Mouse (Mus musculus) B cell, adult 67 days (primary cell): ENCODE results near the gene Bace1. TPM values are rescaled to one million over a fixed set of nuclear protein-coding genes. Genes with fewer than 3 reads are reported as not detected.

ENCODE experiments used
- total RNA-seq, 2 experiments: library from RNA; stranded (reverse); gene quantifications; 4 replicates each; pipeline ENCODE4 v1.2.4; 2023

The Bace1 gene
- not detected for total RNA-seq

GRCm38 (mm10) chr9:45838434-45839138 lies at the start of gene Bace1:
Gene Bace1 (plus strand): TSS chr9:45838580.

DNA sequence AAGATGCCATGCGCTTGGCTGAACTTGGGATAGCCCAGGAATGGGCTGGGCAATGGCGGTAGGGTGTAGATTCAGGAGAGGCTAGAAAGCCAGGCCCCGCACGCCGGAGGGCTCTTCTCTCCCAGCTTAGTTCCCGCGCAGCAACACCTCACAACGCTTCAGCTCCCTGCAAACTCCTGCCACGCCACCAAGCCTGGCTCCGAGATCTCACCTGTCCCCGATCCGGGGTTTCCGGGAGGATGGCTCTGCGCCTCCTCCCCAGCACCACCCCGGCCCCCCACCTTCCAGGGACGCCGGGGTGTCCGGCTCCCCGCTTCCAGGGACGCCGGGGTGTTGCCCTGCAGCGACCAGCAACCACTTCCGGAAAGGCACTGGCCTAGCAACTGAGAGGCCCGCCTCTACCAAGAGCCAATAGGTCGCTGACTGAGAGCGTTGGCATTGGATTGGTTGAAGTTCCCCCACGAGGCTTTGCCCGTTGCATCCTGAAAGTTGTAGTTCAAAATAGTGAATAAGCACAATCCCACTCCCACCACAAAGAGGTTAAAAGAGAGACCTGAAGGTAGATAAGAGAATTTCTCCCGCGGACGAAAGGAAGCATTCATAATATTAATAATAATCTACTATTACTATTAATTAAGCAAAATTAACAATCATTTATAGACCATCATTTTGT lies 10.0 kb upstream of the Bace1 start, which contains the start of gene Cep164:
Cep164 (minus strand) TSS at position 401 of the 673 bp plus-strand sequence.

DNA sequence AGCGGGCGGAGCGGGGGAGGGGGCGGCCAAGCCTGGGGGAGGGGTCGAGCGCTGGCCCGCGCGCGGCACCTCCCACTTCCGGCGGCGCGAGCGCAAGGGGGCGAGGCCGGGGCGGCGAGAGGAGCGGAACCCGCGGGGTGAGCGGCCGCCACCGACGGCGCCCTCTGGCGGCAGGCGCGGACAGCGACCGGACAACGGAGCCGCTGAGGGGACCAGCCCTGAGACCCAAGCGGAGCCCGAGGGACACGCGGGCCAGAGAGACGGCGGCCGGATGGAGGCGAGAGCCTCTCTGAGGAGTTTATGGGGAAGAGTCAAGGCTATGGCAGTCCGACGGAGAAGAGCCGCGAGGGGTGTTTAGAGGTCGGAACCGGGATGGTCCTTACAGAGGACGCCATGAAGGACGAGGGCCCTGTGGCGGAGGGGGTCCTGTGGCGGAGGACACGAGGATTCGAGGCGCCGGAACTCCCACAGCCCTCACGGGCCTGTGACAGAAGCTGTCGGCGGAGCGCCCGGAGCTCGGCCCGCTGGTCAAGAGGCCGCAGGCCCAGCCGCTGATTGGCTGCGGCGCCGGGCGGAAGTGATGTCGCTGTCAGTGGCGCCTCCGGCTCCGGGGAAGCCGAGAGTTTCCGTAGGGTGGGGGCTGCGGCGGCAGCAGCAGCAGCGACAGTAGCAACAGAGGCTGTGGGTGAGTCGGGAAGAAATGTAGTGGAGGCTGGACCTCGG lies 68.1 kb downstream of the Bace1 start, which contains the start of the genes Pcsk7 and Rnf214:
Pcsk7 (plus strand) TSS at position 143 of the 723 bp plus-strand sequence.
Rnf214 (minus strand) TSS at position 557 of the 723 bp plus-strand sequence.

Other genes with a start within 250 kb of the Bace1 start
- gene Cep164, start 9.9 kb upstream of the Bace1 start, total RNA-seq = 10 to 100 TPM; 23.7 to 31.8 TPM
- gene Pcsk7, start 67.9 kb downstream of the Bace1 start, total RNA-seq = 10 to 100 TPM; 61.6 to 81.7 TPM
- gene Rnf214, start 68.3 kb downstream of the Bace1 start, total RNA-seq = 10 to 100 TPM; 41.4 to 46.3 TPM
- gene Tagln, start 97.5 kb downstream of the Bace1 start, total RNA-seq = 1 to 10 TPM in 1 of 2 experiments, under 1 TPM in 1; 0.59 to 2.5 TPM
- gene Sidt2, start 116.7 kb downstream of the Bace1 start, total RNA-seq = 100 to 1,000 TPM; 224 to 263 TPM
- gene Pafah1b2, start 174.1 kb downstream of the Bace1 start, total RNA-seq = 10 to 100 TPM; 68.6 to 69.4 TPM
- 10 to 100 TPM; 54.3 to 59.1 TPM for gene Sik3, start 174.2 kb downstream of the Bace1 start, total RNA-seq